Mouse (Mus musculus) brain, embryonic 14.5 days (tissue): ENCODE data around the gene Zfp462. TPM values are rescaled to one million over a fixed set of nuclear protein-coding genes. Genes with fewer than 3 reads are reported as not detected.

Experiments used
- DNase-seq: peaks from one replicate; pipeline ENCODE4 v3.0.0-alpha.2; 2011; ENCODE audit warnings: low read depth
- CTCF ChIP-seq: fragments of 200-500 bp; IDR thresholded peaks from 2 replicates; pipeline ENCODE4 v1.5.1; 2012; ENCODE audit warnings: inconsistent platforms, mild to moderate bottlenecking, moderate library complexity, borderline replicate concordance; ENCODE audit not compliant: insufficient read depth, insufficient read length; ENCODE audit errors: extremely low read depth
- POLR2A ChIP-seq: fragments of 200-500 bp; IDR thresholded peaks from 2 replicates; pipeline ENCODE4 v1.6.1; 2012; ENCODE audit warnings: mild to moderate bottlenecking, inconsistent platforms, borderline replicate concordance; ENCODE audit not compliant: poor library complexity, insufficient read depth, insufficient read length, severe bottlenecking; ENCODE audit errors: extremely low read depth
- polyA plus RNA-seq: library from polyadenylated mRNA; depleted of rRNA; stranded (reverse); fragments of >200 nt; gene quantifications from 2 replicates; pipeline ENCODE4 v1.2.3, GENCODE M21; 2012

Zfp462 gene
- polyA plus RNA-seq, 1 experiment = 93.8 TPM

GRCm38 (mm10) chr4:55125048-55125737 is 180.3 kb downstream of the Zfp462 start:
- peak; percentile 76 for DNase-seq
- TF ChIP-seq CTCF = no peak
- TF ChIP-seq POLR2A = no peak

- TF ChIP-seq POLR2A (no peak), CTCF (no peak)
- DNase-seq = no peak
These were observed 180.8 kb downstream of the Zfp462 start for GRCm38 (mm10) chr4:55125738-55126054.

- DNase-seq = no peak
- TF ChIP-seq CTCF (no peak), POLR2A (no peak)
These were observed 182.5 kb downstream of the Zfp462 start for GRCm38 (mm10) chr4:55127228-55127901.

- no peak for TF ChIP-seq POLR2A
- TF ChIP-seq CTCF = no peak
- DNase-seq = no peak
These were observed 183.4 kb downstream of the Zfp462 start for GRCm38 (mm10) chr4:55128088-55128835.
